Mouse (Mus musculus) neural tube, embryonic 13.5 days (tissue): ENCODE data around the gene Flnc. TPM values are rescaled to one million over a fixed set of nuclear protein-coding genes. Genes with fewer than 3 reads are reported as not detected.

Experiments used
- ATAC-seq: fragments of 200-750 bp; cut with Nextera tagmentation; 2 replicates; pipeline ENCODE4 v1.8.0; 2017; ENCODE audit warnings: low read depth, mild to moderate bottlenecking, moderate TSS enrichment, moderate library complexity
- H3K27ac ChIP-seq: fragments of 300-500 bp; sonication (generic); replicated peaks from 2 replicates; pipeline ENCODE4 v1.5.1; 2015; ENCODE audit warnings: moderate library complexity, mild to moderate bottlenecking, inconsistent platforms
- H3K27me3 ChIP-seq: fragments of 300-500 bp; sonication (generic); 2 replicates; pipeline ENCODE4 v1.6.1; 2015; ENCODE audit warnings: mild to moderate bottlenecking, inconsistent platforms
- H3K36me3 ChIP-seq: fragments of 300-500 bp; sonication (generic); 2 replicates; pipeline ENCODE4 v1.6.1; 2015; ENCODE audit warnings: mild to moderate bottlenecking, inconsistent platforms
- H3K4me1 ChIP-seq: fragments of 300-500 bp; sonication (generic); replicated peaks from 2 replicates; pipeline ENCODE4 v1.6.1; 2015; ENCODE audit warnings: inconsistent platforms
- H3K4me2 ChIP-seq: fragments of 300-500 bp; sonication (generic); 2 replicates; pipeline ENCODE4 v1.6.1; 2015; ENCODE audit warnings: inconsistent platforms, mild to moderate bottlenecking, moderate library complexity
- H3K4me3 ChIP-seq: fragments of 300-500 bp; sonication (generic); 2 replicates; pipeline ENCODE4 v1.5.1; 2015; ENCODE audit warnings: mild to moderate bottlenecking, inconsistent platforms
- H3K9ac ChIP-seq: fragments of 300-500 bp; sonication (generic); 2 replicates; pipeline ENCODE4 v1.6.1; 2015; ENCODE audit warnings: moderate library complexity, mild to moderate bottlenecking, inconsistent platforms
- H3K9me3 ChIP-seq: fragments of 300-500 bp; sonication (generic); 2 replicates; pipeline ENCODE4 v1.6.1; 2016; ENCODE audit warnings: inconsistent platforms
- WGBS: fragments of 180-500 bp; shearing (Covaris S2); methylation state at CpG from one replicate; pipeline ENCODE4 v1.1.7; 2015; 5-methylcytosine and 5-hydroxymethylcytosine counted together
- polyA plus RNA-seq: library from polyadenylated mRNA; unstranded; fragments of >200 nt; fragmentation: Nextera tagmentation; extraction: Ambion mirVana; gene quantifications from 2 replicates; pipeline ENCODE4 v1.2.1, GENCODE M21; 2015

Gene Flnc
- polyA plus RNA-seq, 1 experiment from 2014 or later = 7.0 TPM

- Histone ChIP-seq H3K9ac (no peak overlapping the region), H3K27me3 (peaks cover 12% of the 10 kb centered on the region), H3K4me2 (no peak overlapping the region), H3K27ac (no peak overlapping the region), H3K36me3 (peaks cover 8% of the 10 kb centered on the region; the same call in 1 of the 2 replicates), H3K4me3 (no peak overlapping the region), H3K9me3 (no peaks in the 10 kb centered on the region), H3K4me1 (peaks cover 27% of the 10 kb centered on the region)
- no peak for ATAC-seq
- 73% methylated on average over 4 of the region's 4 CpGs for whole genome bisulfite sequencing
These were observed 33.2 kb upstream of the Flnc start for GRCm38 (mm10) chr6:29399851-29400250.

GRCm38 (mm10) chr6:29402693-29403342 lies 30.2 kb upstream of the Flnc start:
- WGBS = 8% methylated on average over 34 of the region's 34 CpGs
- ATAC-seq = no peak

GRCm38 (mm10) chr6:29406412-29406811 lies 26.6 kb upstream of the Flnc start:
- Histone ChIP-seq H3K9ac (no peak overlapping the region), H3K9me3 (no peaks in the 10 kb centered on the region), H3K4me3 (no peak overlapping the region), H3K27me3 (0 out of 2 replicates have a peak, but pooled peaks cover under 1% of the 10 kb centered on the region), H3K36me3 (peaks cover 39% of the 10 kb centered on the region), H3K27ac (peak overlapping the region; percentile 71; the same call in 1 of the 2 replicates), H3K4me1 (peaks cover 18% of the 10 kb centered on the region; the same call in 1 of the 2 replicates), H3K4me2 (no peak overlapping the region)
- ATAC-seq = peak; percentile 82
- 27% methylated on average over 6 of the region's 6 CpGs for WGBS

More at GRCm38 (mm10) chr6:29402693-29403342, 30.2 kb upstream of the Flnc start:
- H3K4me2 ChIP-seq = peak overlapping the region; percentile 29; the same call in 1 of the 2 replicates
- H3K9me3 ChIP-seq = no peaks in the 10 kb centered on the region
- H3K4me3 ChIP-seq = no peak overlapping the region
- H3K27me3 ChIP-seq = 0 out of 2 replicates have a peak, but pooled peaks cover 6% of the 10 kb centered on the region
- peaks cover 23% of the 10 kb centered on the region; the same call in 1 of the 2 replicates for H3K4me1 ChIP-seq
- no peak overlapping the region for H3K27ac ChIP-seq
- no peak overlapping the region for H3K9ac ChIP-seq
- H3K36me3 ChIP-seq = peaks cover 20% of the 10 kb centered on the region

- Histone ChIP-seq H3K27me3 (no peaks in the 10 kb centered on the region), H3K9ac (no peak overlapping the region), H3K27ac (no peak overlapping the region), H3K36me3 (peaks cover 84% of the 10 kb centered on the region), H3K9me3 (no peaks in the 10 kb centered on the region), H3K4me1 (no peaks in the 10 kb centered on the region), H3K4me3 (no peak overlapping the region), H3K4me2 (no peak overlapping the region)
- 86% methylated on average over 9 of the region's 9 CpGs for WGBS
- ATAC-seq = no peak
These were observed 17.6 kb upstream of the Flnc start for GRCm38 (mm10) chr6:29415446-29415845.

GRCm38 (mm10) chr6:29420596-29420995 lies 12.5 kb upstream of the Flnc start:
- Histone ChIP-seq H3K9me3 (no peaks in the 10 kb centered on the region), H3K27me3 (no peaks in the 10 kb centered on the region), H3K9ac (no peak overlapping the region), H3K4me1 (no peaks in the 10 kb centered on the region), H3K36me3 (peaks cover 51% of the 10 kb centered on the region), H3K27ac (no peak overlapping the region), H3K4me3 (no peak overlapping the region), H3K4me2 (no peak overlapping the region)
- WGBS = 92% methylated on average over 2 of the region's 2 CpGs
- no peak for ATAC-seq

- 84% methylated on average over 8 of the region's 8 CpGs for WGBS
- no peak for ATAC-seq
These were observed 7.9 kb upstream of the Flnc start for GRCm38 (mm10) chr6:29425118-29425517.

GRCm38 (mm10) chr6:29426331-29426730 lies 6.7 kb upstream of the Flnc start:
- H3K4me3 ChIP-seq = no peak overlapping the region

More at GRCm38 (mm10) chr6:29425118-29425517, 7.9 kb upstream of the Flnc start:
- Histone ChIP-seq H3K4me2 (no peak overlapping the region), H3K36me3 (peaks cover 18% of the 10 kb centered on the region), H3K4me1 (no peaks in the 10 kb centered on the region), H3K4me3 (no peak overlapping the region), H3K9ac (no peak overlapping the region), H3K27me3 (peaks cover 3% of the 10 kb centered on the region; the same call in 1 of the 2 replicates), H3K9me3 (no peaks in the 10 kb centered on the region), H3K27ac (no peak overlapping the region)

GRCm38 (mm10) chr6:29428171-29428570 lies 4.9 kb upstream of the Flnc start:
- no peak for ATAC-seq
- peaks cover 17% of the 10 kb centered on the region for H3K4me1 ChIP-seq
- no peak overlapping the region for H3K4me3 ChIP-seq
- H3K9ac ChIP-seq = no peak overlapping the region
- H3K27me3 ChIP-seq = peaks cover 31% of the 10 kb centered on the region
- no peaks in the 10 kb centered on the region for H3K9me3 ChIP-seq
- peaks cover 8% of the 10 kb centered on the region; the same call in 1 of the 2 replicates for H3K36me3 ChIP-seq
- no peak overlapping the region for H3K27ac ChIP-seq
- WGBS = 58% methylated on average over 4 of the region's 4 CpGs
- no peak overlapping the region for H3K4me2 ChIP-seq

More at GRCm38 (mm10) chr6:29426331-29426730, 6.7 kb upstream of the Flnc start:
- Histone ChIP-seq H3K4me1 (peaks cover under 1% of the 10 kb centered on the region; the same call in 1 of the 2 replicates), H3K9ac (no peak overlapping the region), H3K27me3 (peaks cover 13% of the 10 kb centered on the region), H3K27ac (no peak overlapping the region), H3K9me3 (no peaks in the 10 kb centered on the region), H3K4me2 (no peak overlapping the region), H3K36me3 (peaks cover 14% of the 10 kb centered on the region)
- ATAC-seq = no peak
- WGBS = 82% methylated on average over 6 of the region's 6 CpGs

GRCm38 (mm10) chr6:29430681-29431420 lies 2.2 kb upstream of the Flnc start:
- Histone ChIP-seq H3K36me3 (no peaks in the 10 kb centered on the region), H3K9ac (no peak overlapping the region), H3K4me1 (peaks cover 44% of the 10 kb centered on the region), H3K27ac (no peak overlapping the region), H3K4me2 (no peak overlapping the region), H3K9me3 (no peaks in the 10 kb centered on the region), H3K4me3 (no peak overlapping the region), H3K27me3 (peaks cover 53% of the 10 kb centered on the region)
- WGBS = 47% methylated on average over 15 of the region's 15 CpGs
- no peak for ATAC-seq

- H3K36me3 ChIP-seq = no peaks in the 10 kb centered on the region
- H3K4me2 ChIP-seq = no peak overlapping the region
- H3K4me3 ChIP-seq = no peak overlapping the region
- no peak overlapping the region for H3K27ac ChIP-seq
- H3K9me3 ChIP-seq = no peaks in the 10 kb centered on the region
- 34% methylated on average over 5 of the region's 5 CpGs for WGBS
- no peak for ATAC-seq
- no peak overlapping the region for H3K9ac ChIP-seq
- peaks cover 50% of the 10 kb centered on the region for H3K4me1 ChIP-seq
- H3K27me3 ChIP-seq = peaks cover 53% of the 10 kb centered on the region
These were observed 1.6 kb upstream of the Flnc start for GRCm38 (mm10) chr6:29431473-29431872.

- WGBS = 46% methylated on average over 3 of the region's 3 CpGs
- Histone ChIP-seq H3K27me3 (peaks cover 53% of the 10 kb centered on the region), H3K9me3 (no peaks in the 10 kb centered on the region), H3K4me3 (no peak overlapping the region), H3K4me2 (no peak overlapping the region), H3K36me3 (no peaks in the 10 kb centered on the region), H3K27ac (no peak overlapping the region), H3K9ac (no peak overlapping the region), H3K4me1 (peaks cover 57% of the 10 kb centered on the region)
- no peak for ATAC-seq
These were observed 900 bp upstream of the Flnc start for GRCm38 (mm10) chr6:29432156-29432555.

GRCm38 (mm10) chr6:29432676-29433037 lies 399 bp upstream of the Flnc start:
- Histone ChIP-seq H3K27ac (0 out of 2 replicates have a peak overlapping the region, but pooled peaks have one; percentile 89), H3K9me3 (no peaks in the 10 kb centered on the region), H3K4me2 (peak overlapping the region; percentile 71), H3K9ac (peak overlapping the region; percentile 71), H3K27me3 (peaks cover 53% of the 10 kb centered on the region), H3K36me3 (no peaks in the 10 kb centered on the region), H3K4me1 (peaks cover 59% of the 10 kb centered on the region), H3K4me3 (peak overlapping the region; percentile 49)
- no peak for ATAC-seq
